Mouse (Mus musculus) brain, embryonic 14.5 days (tissue): ENCODE data around the gene Eif3m.

ENCODE experiments used
- CTCF ChIP-seq: fragments of 200-500 bp; IDR thresholded peaks from 2 replicates; pipeline ENCODE4 v1.5.1; 2012; ENCODE audit warnings: inconsistent platforms, mild to moderate bottlenecking, moderate library complexity, borderline replicate concordance; ENCODE audit not compliant: insufficient read depth, insufficient read length; ENCODE audit errors: extremely low read depth
- POLR2A ChIP-seq: fragments of 200-500 bp; IDR thresholded peaks from 2 replicates; pipeline ENCODE4 v1.6.1; 2012; ENCODE audit warnings: mild to moderate bottlenecking, inconsistent platforms, borderline replicate concordance; ENCODE audit not compliant: poor library complexity, insufficient read depth, insufficient read length, severe bottlenecking; ENCODE audit errors: extremely low read depth

DNA sequence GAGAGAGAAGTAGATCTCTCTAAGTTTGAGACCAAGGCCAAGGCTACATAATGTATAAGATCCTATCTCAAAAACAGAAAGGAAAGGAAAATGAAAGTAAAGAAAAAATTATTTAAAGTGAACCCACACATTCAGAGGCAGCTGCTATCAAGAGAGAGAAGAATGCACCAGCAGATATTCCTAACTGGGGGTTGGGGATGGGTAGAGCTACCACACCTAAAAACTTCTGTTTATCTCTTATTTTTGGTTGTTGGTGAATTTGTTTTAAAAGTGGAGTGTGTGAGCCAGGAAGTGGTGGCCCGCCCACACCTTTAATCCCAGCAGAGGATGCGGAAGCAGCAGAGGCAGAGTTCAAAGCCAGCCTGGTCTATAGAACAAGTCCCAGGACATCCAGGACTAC lies 5.0 kb upstream of the Eif3m start:
- TF ChIP-seq CTCF (no peak), POLR2A (no peak)
